Mouse (Mus musculus): ENCODE measurements around the gene Fabp6. TPM values are rescaled to one million over a fixed set of nuclear protein-coding genes. Genes with fewer than 3 reads are reported as not detected.
A peak's percentile ranks its signal among the peaks of the same experiment; 100 is the strongest.

Fabp6 gene
- polyA plus RNA-seq, 1 experiment from 2014 or later: not detected

DNA sequence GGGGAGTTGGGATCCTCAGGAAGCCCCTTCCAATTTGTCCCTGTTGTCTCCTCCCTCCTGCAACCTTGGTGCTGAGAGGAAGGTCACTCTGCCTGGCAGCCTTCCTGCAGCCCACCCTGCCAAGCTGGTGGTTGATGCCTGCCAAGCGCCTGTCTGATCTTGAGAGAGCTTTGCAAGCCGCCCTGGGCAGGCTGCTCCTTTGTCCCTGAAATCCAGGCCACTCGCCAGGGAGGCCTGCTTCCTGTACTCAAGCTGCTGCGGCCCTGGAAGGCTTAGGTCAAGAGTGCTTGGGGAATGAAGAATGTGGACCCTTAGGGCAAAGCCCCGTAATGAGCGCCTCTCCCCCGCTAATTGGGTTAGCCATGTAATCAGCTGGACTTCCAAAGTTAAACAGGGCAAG is 53.2 kb downstream of the Fabp6 start:
- H3K9ac ChIP-seq (ENCODE audit: low read length): no peak overlapping the region
- no peaks in the 10 kb centered on the region for H3K27me3 ChIP-seq (ENCODE audit: control insufficient read depth, insufficient read depth, low read length)
- 62% methylated on average over 7 of the region's 7 CpGs for WGBS
- H3K9me3 ChIP-seq (ENCODE audit: control insufficient read depth, low read length): no peaks in the 10 kb centered on the region
- H3K4me2 ChIP-seq (ENCODE audit: low read depth): no peak overlapping the region
- peaks cover 5% of the 10 kb centered on the region; the same call in 1 of the 2 replicates for H3K4me1 ChIP-seq (ENCODE audit: control insufficient read depth, insufficient read depth, low read length)
- H3K27ac ChIP-seq (ENCODE audit: low read depth, low read length): peak overlapping the region; percentile 53; the same call in 1 of the 2 replicates
- DNase-seq (ENCODE audit: low spot score) (peak; percentile 51), ATAC-seq (ENCODE audit: insufficient read depth, low FRiP score, low TSS enrichment) (no peak)
- H3K4me3 ChIP-seq (ENCODE audit: low read depth, low read length): no peak overlapping the region
- peaks cover 5% of the 10 kb centered on the region for H3K36me3 ChIP-seq (ENCODE audit: control insufficient read depth, insufficient read depth, low read length)

DNA sequence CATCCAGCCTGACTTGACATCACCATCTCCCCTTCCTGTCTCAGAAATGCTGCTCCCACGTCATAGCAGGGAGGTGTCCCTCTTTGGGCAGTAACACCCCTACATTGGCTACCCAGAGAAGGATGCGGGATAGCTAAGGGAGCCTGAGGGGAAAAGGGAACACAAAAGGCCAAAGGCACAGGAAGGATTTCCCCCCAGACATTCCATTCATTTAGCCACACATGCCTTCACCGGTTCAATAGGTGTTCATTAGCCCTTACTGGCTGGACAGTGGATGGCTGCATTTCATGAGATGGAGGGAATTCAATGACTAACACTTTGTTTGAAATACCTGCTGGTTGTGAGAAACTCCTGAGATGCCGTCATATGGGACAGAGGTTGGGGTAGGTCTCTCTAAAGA is 54.7 kb downstream of the Fabp6 start:
- Histone ChIP-seq H3K27me3 (ENCODE audit: control insufficient read depth, insufficient read depth, low read length) (no peaks in the 10 kb centered on the region), H3K4me1 (ENCODE audit: control insufficient read depth, insufficient read depth, low read length) (peaks cover 5% of the 10 kb centered on the region; the same call in 1 of the 2 replicates), H3K27ac (ENCODE audit: low read depth, low read length) (no peak overlapping the region), H3K4me2 (ENCODE audit: low read depth) (no peak overlapping the region), H3K4me3 (ENCODE audit: low read depth, low read length) (no peak overlapping the region), H3K9me3 (ENCODE audit: control insufficient read depth, low read length) (no peaks in the 10 kb centered on the region), H3K36me3 (ENCODE audit: control insufficient read depth, insufficient read depth, low read length) (peaks cover 6% of the 10 kb centered on the region), H3K9ac (ENCODE audit: low read length) (no peak overlapping the region)
- WGBS: 69% methylated on average over 4 of the region's 4 CpGs
- DNase-seq (ENCODE audit: low spot score): no peak
- ATAC-seq (ENCODE audit: insufficient read depth, low FRiP score, low TSS enrichment): no peak

Other genes starting within 250 kb of the Fabp6 start
- 62.8 and 71.2 TPM in 2 replicates for gene Pttg1, start 175.3 kb downstream of the Fabp6 start, polyA plus RNA-seq (2014; fragmentation: Nextera tagmentation; extraction: Ambion mirVana)
- 63.8 and 65.3 TPM in 2 replicates for gene Slu7, start 167.8 kb downstream of the Fabp6 start, polyA plus RNA-seq (2014; fragmentation: Nextera tagmentation; extraction: Ambion mirVana)
- 1.5 and 1.9 TPM in 2 replicates for gene C1qtnf2, start 127.3 kb downstream of the Fabp6 start, polyA plus RNA-seq (2014; fragmentation: Nextera tagmentation; extraction: Ambion mirVana)
- 44.0 and 45.2 TPM in 2 replicates for gene Ccnjl, start 72.8 kb downstream of the Fabp6 start, polyA plus RNA-seq (2014; fragmentation: Nextera tagmentation; extraction: Ambion mirVana)
- 10.2 and 12.5 TPM in 2 replicates for gene 4933415A04Rik, start 14.5 kb downstream of the Fabp6 start, polyA plus RNA-seq (2014; fragmentation: Nextera tagmentation; extraction: Ambion mirVana)
- 38.4 and 49.1 TPM in 2 replicates for gene Pwwp2a, start 80.5 kb upstream of the Fabp6 start, polyA plus RNA-seq (2014; fragmentation: Nextera tagmentation; extraction: Ambion mirVana)
- gene Ttc1, start 146.5 kb upstream of the Fabp6 start, polyA plus RNA-seq (2014; fragmentation: Nextera tagmentation; extraction: Ambion mirVana): 88.0 and 89.2 TPM in 2 replicates

All from neural tube, embryonic 11.5 days (tissue).